Mouse (Mus musculus) myocyte (in vitro differentiated cells): ENCODE results near the gene Pafah1b2.

ENCODE experiments used
- MYOD1 ChIP-seq, 3 experiments: IDR thresholded peaks; one replicate each; pipeline ENCODE4 v1.6.1; 2011; ENCODE audit warnings: control low read depth in 2 of 3, low read depth in 2 of 3, mild to moderate bottlenecking in 2 of 3, moderate library complexity in 1 of 3; ENCODE audit not compliant: insufficient read length in 2 of 3, control insufficient read depth in 1 of 3
- MYOG ChIP-seq, 3 experiments: IDR thresholded peaks; one replicate each; pipeline ENCODE4 v1.6.1; 2011; ENCODE audit warnings: control low read depth in 2 of 3, low read depth in 2 of 3, mild to moderate bottlenecking in 2 of 3; ENCODE audit not compliant: insufficient read length in 2 of 3, control insufficient read depth in 1 of 3, insufficient read depth in 1 of 3
- POLR2A ChIP-seq: IDR thresholded peaks from one replicate; pipeline ENCODE4 v1.6.1; 2011; ENCODE audit warnings: low read depth, mild to moderate bottlenecking, control low read depth, moderate library complexity; ENCODE audit not compliant: insufficient read length
- POLR2AphosphoS2 ChIP-seq: IDR thresholded peaks from one replicate; pipeline ENCODE4 v1.6.1; 2011; ENCODE audit warnings: low read depth, control low read depth; ENCODE audit not compliant: insufficient read length
- REST ChIP-seq: IDR thresholded peaks from one replicate; pipeline ENCODE4 v1.6.1; 2011; ENCODE audit warnings: mild to moderate bottlenecking, control low read depth, moderate library complexity; ENCODE audit not compliant: insufficient read depth, insufficient read length
- SRF ChIP-seq: IDR thresholded peaks from one replicate; pipeline ENCODE4 v1.6.1; 2011; ENCODE audit warnings: low read depth; ENCODE audit not compliant: control insufficient read depth, insufficient read length
- TCF12 ChIP-seq: IDR thresholded peaks from one replicate; pipeline ENCODE4 v1.6.1; 2011; ENCODE audit warnings: mild to moderate bottlenecking, control low read depth; ENCODE audit not compliant: poor library complexity, insufficient read depth, severe bottlenecking

DNA sequence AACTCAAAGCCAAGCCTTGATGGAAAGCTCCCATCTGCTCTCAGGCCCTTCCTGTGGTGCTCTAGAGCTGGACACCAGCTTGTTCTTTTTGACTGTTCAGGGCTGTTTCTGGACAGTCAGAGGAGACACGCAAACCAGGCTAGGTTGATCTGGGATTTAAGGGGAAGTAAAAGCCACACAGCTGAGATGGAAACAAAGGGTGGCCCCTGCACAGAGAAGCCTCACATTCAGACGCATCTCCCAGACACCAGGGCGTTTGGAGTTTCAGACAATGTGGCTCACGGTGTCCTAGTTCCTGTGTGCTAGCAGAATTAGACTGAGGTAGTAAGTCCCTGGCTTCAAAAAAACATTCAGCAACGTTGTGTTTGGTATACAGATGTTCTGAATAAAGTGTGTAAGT is 6.3 kb downstream of the Pafah1b2 start:
- TF ChIP-seq POLR2A, result no peak
- no peak for TF ChIP-seq REST
- no peak for TF ChIP-seq MYOG (IDR thresholded peaks at IDR 0.05; ENCODE audit: control insufficient read depth in 1 of 3, insufficient read depth in 1 of 3, insufficient read length in 2 of 3, low read depth in 2 of 3)
- TF ChIP-seq MYOD1 (IDR thresholded peaks at IDR 0.05; ENCODE audit: control insufficient read depth in 1 of 3, insufficient read length in 2 of 3, low read depth in 2 of 3), result no peak
- no peak for TF ChIP-seq POLR2AphosphoS2
- no peak for TF ChIP-seq TCF12
- TF ChIP-seq SRF, result no peak
